Mouse (Mus musculus) MEL-GATA-1-ER (cell line): ENCODE data around the gene Fam189a2.

Experiments used
- DNase-seq: peaks from one replicate; pipeline ENCODE4 v3.0.0-alpha.2; 2012; ENCODE audit warnings: low read depth; ENCODE audit errors: extremely low read depth

Gene Fam189a2

GRCm38 (mm10) chr19:24030871-24031556, at the start of gene Fam189a2:
Gene Fam189a2, minus strand, starts transcription at chr19:24031019.
- no peak for DNase-seq

- no peak for DNase-seq
Observed at GRCm38 (mm10) chr19:24077658-24078057, 46.8 kb upstream of the Fam189a2 start.

- DNase-seq, result no peak
Observed at GRCm38 (mm10) chr19:24076536-24076935, 45.7 kb upstream of the Fam189a2 start.

GRCm38 (mm10) chr19:24075927-24076326, 45.1 kb upstream of the Fam189a2 start:
- no peak for DNase-seq

GRCm38 (mm10) chr19:24073155-24073554, 42.3 kb upstream of the Fam189a2 start:
- DNase-seq, result no peak

- DNase-seq, result no peak
Observed at GRCm38 (mm10) chr19:24064348-24064895, 33.6 kb upstream of the Fam189a2 start.

- no peak for DNase-seq
Observed at GRCm38 (mm10) chr19:24063585-24063984, 32.8 kb upstream of the Fam189a2 start.

- no peak for DNase-seq
Observed at GRCm38 (mm10) chr19:24058851-24059250, 28.0 kb upstream of the Fam189a2 start.

- no peak for DNase-seq
Observed at GRCm38 (mm10) chr19:24058021-24058420, 27.2 kb upstream of the Fam189a2 start.

- no peak for DNase-seq
Observed at GRCm38 (mm10) chr19:24056880-24057279, 26.1 kb upstream of the Fam189a2 start.

- DNase-seq, result no peak
Observed at GRCm38 (mm10) chr19:24054904-24055303, 24.1 kb upstream of the Fam189a2 start.

- DNase-seq, result no peak
Observed at GRCm38 (mm10) chr19:24054265-24054664, 23.4 kb upstream of the Fam189a2 start.

GRCm38 (mm10) chr19:24050514-24050913, 19.7 kb upstream of the Fam189a2 start:
- no peak for DNase-seq

- DNase-seq, result no peak
Observed at GRCm38 (mm10) chr19:24049329-24049728, 18.5 kb upstream of the Fam189a2 start.

- DNase-seq, result no peak
Observed at GRCm38 (mm10) chr19:24046395-24046993, 15.7 kb upstream of the Fam189a2 start.

- DNase-seq, result no peak
Observed at GRCm38 (mm10) chr19:24042387-24042786, 11.6 kb upstream of the Fam189a2 start.

GRCm38 (mm10) chr19:24039061-24039853, 8.4 kb upstream of the Fam189a2 start:
- no peak for DNase-seq

- no peak for DNase-seq
Observed at GRCm38 (mm10) chr19:24034367-24034766, 3.5 kb upstream of the Fam189a2 start.

- DNase-seq, result peak; percentile 39
Observed at GRCm38 (mm10) chr19:24032654-24033236, 1.9 kb upstream of the Fam189a2 start.

- DNase-seq, result no peak
Observed at GRCm38 (mm10) chr19:24030511-24030870, 328 bp downstream of the Fam189a2 start.

- no peak for DNase-seq
Observed at GRCm38 (mm10) chr19:24029616-24030510, 956 bp downstream of the Fam189a2 start.
